Mouse (Mus musculus): ENCODE data around the gene Sv2a.
"Not testable (repeated sequence)": the region's sequence is repeated elsewhere in the genome, so short reads cannot be mapped to it uniquely, and the experiment has no call there.

The Sv2a gene

DNA sequence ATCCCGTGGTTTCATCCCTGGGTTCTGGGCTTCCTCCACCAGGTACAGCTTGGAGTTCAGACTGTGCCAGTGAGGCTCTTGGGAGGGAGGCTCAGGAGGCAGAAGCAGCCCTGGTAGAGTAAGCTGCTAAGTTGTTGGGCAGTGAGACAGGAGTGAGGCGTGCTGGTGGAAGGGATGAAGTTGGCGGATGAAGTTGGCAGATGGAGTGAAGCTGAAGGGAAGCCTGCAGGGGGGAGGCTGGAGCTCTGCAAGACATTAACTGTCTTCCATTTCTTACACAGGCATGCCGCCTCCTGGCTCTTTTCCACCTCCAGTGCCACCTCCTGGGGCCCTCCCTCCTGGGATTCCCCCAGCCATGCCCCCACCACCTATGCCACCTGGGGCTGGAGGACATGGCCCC lies 6.9 kb upstream of the Sv2a start:
- DNase-seq: not testable (repeated sequence)

DNA sequence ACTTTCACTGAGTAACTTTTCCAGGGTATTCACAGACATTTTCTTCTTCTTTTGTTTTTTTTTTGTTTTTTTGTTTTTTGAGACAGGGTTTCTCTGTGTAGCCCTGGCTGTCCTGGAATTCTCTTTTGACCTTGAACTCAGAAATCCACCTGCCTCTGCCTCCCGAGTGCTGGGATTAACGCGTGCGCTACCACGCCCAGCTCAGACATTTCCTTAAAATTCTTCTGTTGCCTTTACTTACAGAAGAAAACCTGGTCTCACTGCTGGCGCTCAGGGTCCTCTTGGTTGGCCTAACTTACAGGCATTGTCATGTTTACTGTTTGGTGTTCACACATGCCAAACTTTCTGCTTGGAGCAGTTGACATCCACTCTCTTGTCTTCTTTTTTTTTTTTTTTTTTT lies 5.7 kb upstream of the Sv2a start:
- no peak for DNase-seq

DNA sequence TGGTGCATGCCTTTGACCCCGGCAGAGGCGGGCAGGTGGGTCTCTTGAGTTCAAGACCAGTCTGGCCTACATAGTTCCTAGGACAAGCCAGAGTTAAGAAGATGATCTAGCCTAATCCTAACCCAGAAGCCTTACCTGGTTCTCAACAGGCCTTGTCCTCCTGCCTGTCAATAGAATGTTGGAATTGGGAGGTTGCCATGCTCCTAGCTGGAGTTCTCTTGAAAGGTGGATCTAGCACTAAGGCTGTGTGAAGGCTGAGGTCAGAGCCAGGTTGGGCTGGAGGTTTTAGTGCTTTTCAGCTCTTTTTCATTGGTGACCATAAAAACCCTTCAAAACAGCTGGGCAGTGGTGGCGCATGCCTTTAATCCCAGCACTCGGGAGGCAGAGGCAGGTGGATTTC lies 2.5 kb upstream of the Sv2a start:
- no peak for DNase-seq

DNA sequence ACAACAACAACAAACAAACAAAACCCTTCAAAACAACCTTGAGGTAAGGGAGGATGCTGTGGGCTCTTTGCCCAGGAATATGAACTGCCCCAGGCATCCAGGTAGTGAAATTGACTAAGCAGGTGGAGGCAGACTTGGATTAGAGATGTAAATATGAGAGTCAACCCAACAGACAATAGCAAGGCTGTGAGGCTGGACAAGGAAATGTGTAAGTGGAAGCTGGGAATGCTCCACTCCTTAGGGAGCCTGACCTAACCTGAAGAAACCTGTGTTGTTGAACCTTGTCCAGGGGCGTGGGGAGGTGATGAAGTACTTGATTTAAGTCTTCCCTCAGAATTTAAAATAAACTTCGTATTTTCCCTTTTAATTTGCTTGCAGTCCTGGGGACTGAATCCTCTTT lies 2.0 kb upstream of the Sv2a start:
- no peak for DNase-seq

DNA sequence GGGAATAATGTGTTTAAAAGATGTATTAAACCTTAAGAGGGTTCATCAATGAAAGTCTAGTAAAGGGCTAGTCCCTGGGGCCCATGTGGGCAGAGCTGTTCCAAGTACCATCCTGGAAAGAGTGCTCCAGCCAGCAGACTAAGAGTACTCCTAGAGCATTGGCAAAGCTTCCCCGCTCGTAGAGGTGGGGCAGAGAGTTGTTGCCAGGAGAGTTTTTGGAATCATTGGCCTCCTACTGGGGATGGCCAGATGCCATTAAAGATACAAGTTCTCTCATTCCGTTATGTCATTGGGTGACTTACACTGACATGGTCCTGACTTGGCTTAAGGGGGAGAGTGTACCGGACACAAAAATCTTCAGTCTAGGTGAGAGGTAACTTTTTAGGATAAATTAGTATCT lies 1.4 kb upstream of the Sv2a start:
- DNase-seq: no peak

DNA sequence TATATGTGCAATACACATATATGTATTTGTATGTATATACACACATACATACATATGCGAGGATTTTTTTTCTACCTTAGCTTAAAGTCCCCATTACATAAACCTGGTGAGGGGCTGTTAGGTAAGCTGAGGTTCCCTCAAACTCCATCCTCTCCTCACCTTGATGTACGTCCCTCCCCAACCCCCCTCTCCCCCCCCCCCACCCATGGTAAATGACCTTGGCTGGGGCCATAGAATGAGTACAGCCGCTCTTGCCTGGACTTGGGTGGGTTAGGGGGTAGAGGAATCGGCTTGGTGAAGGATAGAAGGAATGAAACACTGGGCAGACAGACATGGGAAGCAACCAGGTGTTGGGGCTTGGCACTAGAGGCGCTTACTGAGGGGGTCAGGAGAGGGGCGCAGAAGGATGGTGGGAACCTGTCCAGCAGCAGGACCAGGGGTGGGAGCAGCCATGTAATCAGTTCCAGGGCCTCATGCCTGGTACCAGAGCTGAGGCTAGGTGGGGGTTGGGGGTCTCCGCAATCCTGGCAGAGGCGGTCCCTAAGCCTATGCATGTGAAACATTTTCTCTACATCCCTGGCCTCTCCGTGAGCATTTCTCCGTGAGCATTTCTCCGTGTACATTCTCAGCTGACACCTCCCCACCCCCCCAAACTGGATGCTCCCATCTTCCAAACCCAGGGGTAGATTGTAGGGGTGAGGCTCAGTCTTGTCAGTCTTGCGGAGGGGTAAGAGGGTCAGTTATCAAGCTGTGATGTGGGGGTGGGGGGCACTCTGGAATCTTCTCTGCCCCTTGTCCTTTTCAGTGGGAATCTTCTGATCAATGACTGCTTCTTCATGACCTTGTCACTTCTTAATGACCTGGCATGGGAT lies 795 bp downstream of the Sv2a start:
- DNase-seq: no peak

DNA sequence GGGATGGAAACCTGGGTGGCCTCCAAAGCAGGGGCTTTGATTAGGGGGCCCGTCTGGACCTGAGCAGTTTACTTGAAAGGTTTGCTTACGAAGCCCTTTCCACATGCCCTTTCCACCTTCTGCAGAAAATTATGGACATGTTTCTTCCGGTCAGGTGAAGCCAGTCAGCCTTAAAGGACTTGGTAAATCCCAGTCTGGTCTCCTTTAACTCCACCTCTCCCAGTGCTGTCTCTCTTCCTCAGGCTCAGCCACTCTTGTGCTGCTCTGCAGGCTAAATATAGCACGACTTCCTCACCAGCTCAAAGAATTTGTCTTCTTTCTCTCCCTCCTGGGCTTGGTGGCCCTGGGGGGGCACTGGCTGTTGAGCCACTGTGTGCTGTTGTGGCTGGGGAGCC lies 1.4 kb downstream of the Sv2a start:
- no peak for DNase-seq

DNA sequence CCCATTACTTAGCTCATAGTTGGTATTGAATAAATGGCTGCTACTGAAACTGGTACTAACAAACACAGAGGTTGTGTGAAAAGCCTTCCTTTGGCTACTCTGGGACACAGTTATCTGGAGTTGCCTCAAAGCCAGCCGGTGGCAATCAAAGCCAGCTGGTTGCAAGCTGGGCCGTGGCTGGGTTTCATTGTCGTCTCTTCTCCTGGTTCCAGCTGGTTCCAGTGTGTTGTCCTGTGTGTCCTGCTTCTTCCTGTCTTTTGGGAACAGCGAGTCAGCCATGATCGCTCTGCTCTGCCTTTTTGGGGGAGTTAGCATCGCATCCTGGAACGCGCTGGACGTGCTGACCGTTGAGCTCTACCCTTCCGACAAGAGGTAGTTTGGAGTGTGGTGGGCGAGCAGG lies 12.0 kb downstream of the Sv2a start:
- DNase-seq: peak; percentile 22

DNA sequence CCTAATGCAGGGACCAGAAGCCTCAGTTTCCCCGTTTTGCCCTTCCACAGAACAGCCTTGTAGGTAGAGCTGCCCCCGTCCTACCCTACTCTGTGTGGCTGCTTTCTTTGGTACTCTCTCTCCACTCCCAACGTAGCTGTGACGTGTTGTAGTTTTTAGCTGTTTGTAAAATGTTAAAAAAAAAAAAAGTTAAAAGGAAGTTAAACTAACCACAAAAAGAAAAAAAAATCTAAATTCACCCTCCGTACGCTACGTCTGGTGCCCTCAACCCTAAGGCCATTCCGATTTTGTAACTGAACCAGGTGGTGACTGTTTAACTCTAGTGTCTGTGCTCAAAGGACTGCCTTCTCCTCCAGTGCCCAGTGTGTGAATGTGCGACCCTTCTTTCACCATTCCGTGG lies 14.0 kb downstream of the Sv2a start:
- DNase-seq: no peak

DNA sequence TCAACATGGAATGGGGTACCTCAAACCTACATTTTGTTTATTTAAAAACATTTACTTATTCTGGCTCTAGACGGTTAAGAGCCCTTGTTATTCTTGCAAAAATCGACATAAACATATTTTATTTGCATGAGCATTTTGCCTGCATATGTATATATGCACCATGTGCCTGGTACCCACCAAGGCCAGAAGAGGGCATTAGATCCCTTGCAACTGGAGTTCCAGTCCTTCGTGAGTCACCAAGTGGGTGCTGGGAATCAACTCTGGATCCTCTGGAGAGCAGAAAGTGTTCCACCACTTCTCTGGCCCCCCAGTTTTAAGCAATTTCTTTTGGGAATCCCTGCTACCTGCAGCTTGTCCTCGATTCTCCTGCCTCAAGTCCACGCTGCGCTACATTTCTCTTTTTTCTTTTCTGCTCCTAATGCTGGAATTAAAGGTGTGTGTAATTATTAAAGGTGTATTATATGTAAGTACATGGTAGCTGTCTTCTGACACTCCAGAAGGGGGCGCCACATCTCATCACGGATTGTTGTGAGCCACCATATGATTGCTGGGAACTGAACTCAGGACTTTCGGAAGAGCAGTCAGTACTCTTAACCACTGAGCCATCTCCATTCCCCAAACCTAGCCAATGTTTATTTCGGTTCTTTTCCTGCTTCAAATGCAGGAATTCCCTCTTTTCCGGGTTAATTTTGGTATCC lies 14.8 kb downstream of the Sv2a start:
- no peak for DNase-seq

DNA sequence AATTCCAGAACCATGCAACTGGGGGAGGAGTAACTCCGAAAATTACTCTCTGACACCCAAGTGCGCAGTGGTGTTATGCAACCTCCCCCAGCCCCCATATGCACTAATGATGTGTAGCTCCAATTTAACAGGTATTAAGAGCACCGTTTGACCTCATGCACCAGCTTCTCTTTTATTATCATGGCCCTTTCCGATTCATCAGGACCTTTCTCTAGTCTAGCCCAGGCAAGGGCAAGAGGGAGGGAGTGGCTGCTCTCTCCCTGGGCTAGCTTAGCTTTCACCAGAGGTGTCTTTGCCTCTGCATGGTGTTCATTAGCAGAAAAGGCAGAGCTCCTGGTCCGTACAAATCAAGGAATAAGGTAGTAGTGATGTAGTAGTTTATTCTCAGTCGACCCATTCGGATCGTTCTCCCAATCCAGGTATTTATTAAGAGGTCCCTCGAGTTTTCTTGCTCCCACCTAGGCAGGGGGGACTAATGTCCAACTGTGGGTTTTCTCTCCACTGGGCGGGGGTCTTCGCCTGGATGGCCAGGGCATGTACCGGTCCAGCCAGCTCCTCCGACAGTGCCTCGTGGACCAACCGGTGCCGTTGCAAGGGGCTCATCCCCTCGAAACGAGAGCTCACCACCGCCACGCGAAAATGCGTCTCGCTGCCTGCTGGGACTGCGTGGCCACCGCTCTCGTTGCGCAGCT lies 15.6 kb downstream of the Sv2a start:
- no peak for DNase-seq

DNA sequence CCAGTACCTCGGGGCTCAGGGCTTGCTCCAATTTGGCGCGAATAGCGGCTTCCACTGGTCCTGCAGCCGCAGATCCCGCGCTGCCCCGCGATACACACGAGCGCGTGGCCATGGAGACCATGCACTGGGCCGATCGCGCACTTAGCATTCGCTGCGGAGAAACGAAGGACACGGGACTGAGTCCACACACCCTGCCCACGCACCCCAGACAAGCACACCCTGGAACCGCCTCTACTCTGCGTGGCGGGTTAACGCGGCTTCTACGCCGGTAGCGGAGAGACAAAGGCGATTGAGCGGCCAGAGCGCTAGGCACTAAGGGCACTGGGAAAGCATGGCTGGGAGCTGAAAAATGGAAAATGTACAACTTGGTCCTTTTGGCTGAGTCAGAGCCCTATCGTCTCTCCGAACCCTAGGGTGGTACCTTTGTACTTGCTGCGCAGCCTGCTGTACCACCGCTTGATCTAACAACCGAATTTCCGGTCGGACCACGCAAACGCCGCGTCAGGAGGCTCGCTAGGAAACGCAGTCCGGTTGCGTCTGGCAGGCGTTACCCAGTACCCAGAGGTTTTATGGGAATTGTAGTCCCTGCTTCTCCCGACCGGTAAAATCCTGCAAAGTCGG lies 16.3 kb downstream of the Sv2a start:
- peak; percentile 93 for DNase-seq

DNA sequence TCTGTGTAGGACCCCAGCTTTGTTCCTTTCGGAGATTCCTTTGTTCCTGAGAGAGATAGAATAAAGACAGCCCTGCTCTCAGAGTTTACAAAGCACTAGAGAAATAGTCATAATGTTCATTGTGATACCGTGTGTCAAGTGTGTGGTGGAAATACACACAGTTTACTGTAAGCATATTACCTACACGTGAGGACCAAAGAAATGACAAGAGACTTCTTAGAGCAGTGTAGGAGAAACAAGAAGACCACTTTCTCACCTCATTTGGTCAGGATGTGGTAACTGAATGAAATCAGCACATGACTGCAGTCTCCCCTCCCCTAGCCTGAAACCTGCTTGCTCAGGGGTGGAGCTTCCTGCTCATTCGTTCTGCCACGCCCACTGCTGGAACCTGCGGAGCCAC lies 17.2 kb downstream of the Sv2a start:
- no peak for DNase-seq

DNA sequence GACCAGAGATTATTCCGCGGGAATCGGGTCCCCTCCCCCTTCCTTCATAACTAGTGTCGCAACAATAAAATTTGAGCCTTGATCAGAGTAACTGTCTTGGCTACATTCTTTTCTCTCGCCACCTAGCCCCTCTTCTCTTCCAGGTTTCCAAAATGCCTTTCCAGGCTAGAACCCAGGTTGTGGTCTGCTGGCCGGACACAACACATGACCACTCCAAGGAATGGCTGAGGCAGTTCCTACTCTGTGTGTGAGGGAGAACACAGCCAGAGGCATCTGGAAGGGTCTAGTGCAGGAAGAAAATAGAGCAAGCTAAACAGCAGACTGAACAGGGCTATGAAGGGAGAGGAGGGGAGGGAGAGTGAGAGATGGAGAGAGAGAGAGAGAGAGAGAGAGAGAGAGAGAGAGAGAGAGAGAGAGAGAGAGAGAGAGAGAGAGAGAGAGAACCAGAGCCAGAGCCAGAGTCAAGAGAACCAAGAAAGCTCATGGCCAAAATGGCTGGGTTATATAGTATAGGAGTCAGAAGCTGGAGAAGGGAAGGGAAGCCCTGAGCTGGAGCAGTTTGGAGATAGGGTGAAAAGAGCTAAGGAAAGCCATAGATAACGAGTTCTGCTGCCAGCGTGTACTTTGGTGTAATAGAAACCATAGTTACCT lies 17.8 kb downstream of the Sv2a start:
- DNase-seq: not testable (repeated sequence)

DNA sequence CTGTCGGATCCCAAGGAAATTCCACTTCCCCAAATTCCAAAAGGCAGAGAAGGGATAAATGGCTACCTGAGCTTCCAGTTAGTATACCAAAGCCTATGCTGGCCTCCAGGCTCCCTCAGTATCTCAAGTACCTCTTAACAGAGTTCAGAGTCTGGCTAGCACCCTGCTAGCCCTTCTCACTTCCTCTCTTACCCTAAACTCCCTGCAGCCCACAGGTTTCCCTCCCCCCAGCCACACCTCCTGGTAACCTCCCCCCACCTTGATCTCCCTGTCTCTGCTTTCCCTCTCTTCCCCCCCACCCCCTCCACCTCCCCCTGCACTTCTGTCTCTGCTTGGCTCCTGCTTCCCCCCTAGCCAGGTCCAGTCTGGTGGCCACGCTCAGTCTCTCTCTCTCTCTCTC lies 18.8 kb downstream of the Sv2a start:
- no peak for DNase-seq

DNA sequence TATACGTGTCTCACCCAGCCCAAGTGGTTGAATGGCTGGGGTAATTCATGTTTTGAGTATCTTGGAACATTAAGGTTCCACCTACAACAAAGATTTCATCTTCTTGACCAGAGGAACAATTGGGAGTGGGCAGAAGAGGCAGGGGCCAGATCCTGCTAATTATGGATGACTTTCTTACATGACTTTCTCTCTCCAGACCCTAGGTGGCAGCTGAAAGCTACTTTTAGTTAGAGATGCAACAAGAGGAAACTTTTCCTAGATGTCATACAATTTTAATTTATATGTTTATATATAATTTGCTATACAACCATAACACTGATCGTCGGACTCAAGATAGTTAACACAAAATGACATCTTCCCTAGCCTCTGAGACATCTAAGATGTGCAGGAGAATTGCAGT lies 26.9 kb downstream of the Sv2a start:
- DNase-seq: no peak

DNA sequence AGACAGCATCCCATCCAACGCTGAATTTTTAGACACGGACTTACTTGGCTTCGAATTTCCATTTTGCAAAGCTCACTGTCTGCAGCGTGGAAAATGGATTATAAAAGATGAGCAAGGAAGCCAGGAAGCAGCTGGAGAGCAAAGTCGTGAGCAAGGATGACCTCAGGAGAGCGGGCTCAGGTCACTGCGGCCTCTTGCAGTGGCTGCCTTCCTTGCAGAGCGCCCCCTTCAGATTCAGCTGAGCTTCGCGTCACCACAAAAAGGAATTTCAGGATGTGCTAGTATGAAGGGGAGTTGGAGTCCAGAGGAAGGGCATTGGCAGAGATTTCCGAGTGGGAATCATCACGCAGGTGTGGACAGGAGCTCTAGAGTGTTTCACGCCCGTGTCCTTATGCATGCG lies 28.3 kb downstream of the Sv2a start:
- DNase-seq: peak; percentile 54

DNA sequence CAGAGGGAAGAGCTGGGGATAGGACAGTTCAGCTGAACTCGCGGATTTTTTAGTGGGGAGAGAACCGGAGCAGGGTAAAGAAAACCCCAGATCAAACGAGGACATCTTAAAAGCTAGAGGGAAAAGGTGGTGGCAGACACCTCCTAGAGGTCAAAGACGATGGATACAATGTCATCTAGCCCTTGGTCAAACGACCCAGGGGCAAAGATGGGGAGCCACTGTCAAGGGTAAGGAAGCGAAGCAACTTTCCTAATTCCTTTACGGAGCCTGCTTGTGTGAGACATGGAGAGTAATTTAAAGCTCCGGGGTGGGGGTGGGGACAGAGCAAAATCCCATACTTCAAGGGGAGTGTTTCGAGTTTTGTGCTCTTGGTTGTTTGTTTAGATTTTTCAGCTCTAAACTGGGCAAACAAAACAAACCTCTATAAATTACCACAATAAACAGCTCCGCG lies 38.3 kb downstream of the Sv2a start:
- DNase-seq: no peak

DNA sequence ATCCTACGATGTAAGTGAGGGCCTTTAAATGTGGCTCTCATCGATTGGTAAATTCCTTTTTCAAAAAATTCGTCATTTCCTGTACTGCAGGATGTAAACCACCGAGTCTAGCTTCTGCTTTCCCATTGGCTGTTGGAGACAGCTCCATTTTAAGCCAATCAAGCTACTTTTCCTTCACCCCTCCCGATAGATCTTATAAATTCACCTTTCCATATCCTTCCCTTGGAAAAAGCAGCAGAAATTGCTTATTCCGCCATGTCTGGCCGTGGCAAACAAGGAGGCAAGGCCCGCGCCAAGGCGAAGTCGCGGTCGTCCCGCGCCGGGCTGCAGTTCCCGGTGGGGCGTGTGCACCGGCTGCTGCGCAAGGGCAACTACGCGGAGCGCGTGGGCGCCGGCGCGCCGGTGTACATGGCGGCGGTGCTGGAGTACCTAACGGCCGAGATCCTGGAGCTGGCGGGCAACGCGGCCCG lies 38.7 kb downstream of the Sv2a start, which contains the start of the genes Bola1 and Hist2h2ab:
TSS of gene Bola1 (minus strand) at position 49 of the 470 bp plus-strand sequence.
TSS of gene Hist2h2ab (plus strand) at position 205 of the 470 bp plus-strand sequence.
- DNase-seq: peak; percentile 77

DNA sequence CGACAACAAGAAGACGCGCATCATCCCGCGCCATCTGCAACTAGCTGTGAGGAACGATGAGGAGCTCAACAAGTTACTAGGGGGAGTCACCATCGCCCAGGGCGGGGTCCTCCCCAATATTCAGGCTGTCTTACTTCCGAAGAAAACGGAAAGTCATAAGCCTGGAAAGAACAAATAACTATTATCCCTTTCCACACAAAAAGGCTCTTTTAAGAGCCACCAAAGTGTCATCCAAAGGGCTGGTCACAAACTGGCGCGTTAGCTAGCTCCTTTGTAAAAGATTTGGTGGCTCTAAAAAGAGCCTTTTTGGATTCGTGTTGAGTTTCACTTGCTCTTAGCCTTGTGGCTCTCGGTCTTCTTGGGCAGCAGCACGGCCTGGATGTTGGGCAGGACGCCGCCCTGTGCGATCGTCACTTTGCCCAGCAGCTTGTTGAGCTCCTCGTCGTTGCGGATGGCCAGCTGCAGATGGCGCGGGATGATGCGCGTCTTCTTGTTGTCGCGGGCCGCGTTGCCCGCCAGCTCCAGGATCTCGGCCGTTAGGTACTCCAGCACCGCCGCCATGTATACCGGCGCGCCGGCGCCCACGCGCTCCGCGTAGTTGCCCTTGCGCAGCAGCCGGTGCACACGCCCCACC lies 39.3 kb downstream of the Sv2a start:
- DNase-seq: not testable (repeated sequence)

DNA sequence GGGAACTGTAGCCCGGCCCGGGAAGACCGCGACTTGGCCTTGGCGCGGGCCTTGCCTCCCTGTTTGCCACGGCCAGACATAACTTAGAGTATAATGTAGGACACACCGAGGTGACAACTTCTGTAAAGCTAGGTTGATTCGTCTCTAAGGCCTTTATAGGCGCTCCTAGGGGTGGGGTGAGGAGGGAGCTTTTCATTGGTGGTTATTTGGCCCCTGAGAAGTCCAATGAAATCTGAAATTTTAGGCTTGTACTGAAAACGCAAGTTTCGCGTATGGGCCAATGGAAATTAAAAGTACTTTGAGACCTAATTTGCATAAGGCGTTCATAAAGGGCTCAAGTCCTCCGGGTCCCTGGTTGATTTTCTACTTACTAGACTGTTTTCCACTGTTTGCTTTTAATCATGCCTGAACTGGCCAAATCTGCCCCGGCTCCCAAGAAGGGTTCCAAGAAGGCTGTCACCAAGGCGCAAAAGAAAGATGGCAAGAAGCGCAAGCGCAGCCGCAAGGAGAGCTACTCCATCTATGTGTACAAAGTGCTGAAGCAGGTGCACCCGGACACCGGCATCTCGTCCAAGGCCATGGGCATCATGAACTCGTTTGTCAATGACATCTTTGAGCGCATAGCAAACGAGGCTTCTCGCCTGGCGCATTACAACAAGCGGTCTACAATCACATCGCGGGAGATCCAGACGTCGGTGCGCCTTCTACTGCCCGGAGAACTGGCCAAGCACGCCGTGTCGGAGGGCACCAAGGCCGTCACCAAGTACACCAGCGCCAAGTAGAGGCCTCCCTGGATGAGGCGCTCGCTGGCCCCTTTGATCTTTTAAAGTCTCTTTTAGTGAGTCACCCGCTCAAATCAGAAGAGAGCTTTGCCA lies 40.1 kb downstream of the Sv2a start, which contains the start of the genes Hist2h2ac and Hist2h2be:
TSS of gene Hist2h2ac (minus strand) at position 116 of the 875 bp plus-strand sequence.
TSS of gene Hist2h2be (plus strand) at position 355 of the 875 bp plus-strand sequence.
- peak; percentile 84 for DNase-seq

All from kidney, postnatal 10 days (tissue).